Mouse (Mus musculus): ENCODE measurements around the gene Mxd1.

Gene Mxd1

GRCm38 (mm10) chr6:86668580-86669239, at the start of gene Mxd1:
Gene Mxd1, minus strand, starts transcription at chr6:86669161.
- no peak for DNase-seq

- DNase-seq, result no peak
These were observed 39.3 kb upstream of the Mxd1 start for GRCm38 (mm10) chr6:86708072-86708774.

DNA sequence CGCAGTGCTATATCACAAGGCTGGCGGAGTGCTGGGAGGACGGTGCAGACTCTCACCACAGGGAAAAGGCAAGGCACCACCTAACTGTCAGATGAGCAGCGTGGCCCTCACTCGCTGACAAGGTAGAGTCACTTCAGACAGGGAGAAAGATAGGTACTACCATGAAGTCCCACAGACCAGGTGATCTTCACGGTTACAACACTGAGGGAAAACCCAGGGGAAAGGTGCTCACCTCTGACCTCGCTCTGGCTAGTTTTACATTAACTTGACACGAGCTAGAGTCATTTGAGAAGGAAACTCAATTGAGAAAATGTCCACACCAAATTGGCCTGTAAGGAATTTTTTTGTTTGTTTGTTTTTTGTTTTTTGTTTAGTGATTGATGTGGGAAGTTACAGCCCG, 33.6 kb upstream of the Mxd1 start:
- DNase-seq, result no peak

- no peak for DNase-seq
These were observed 28.9 kb upstream of the Mxd1 start for GRCm38 (mm10) chr6:86697903-86698302.

DNA sequence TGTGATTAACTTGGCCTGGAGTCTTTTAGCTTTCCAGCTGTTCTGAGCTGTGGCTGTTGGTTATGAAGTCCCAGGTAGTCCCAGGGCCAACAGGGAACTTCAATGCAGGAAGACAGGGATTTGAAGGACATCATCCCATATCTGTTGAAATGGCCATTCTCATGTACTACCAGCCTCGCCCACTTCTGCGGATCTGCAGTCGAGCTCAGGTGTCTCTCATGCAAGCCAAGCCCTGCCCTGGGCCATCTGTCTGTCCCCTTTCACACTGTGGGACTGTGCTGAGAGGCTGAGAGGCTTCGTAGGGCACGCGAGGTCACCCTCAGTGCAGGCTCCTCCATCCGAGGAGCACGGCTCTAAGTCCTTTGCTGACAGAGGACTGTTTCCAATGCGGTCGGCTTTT, 27.3 kb upstream of the Mxd1 start:
- no peak for DNase-seq

GRCm38 (mm10) chr6:86694465-86694864, 25.5 kb upstream of the Mxd1 start:
- DNase-seq, result peak; percentile 56

- DNase-seq, result no peak
These were observed 20.7 kb upstream of the Mxd1 start for GRCm38 (mm10) chr6:86689671-86690070.

DNA sequence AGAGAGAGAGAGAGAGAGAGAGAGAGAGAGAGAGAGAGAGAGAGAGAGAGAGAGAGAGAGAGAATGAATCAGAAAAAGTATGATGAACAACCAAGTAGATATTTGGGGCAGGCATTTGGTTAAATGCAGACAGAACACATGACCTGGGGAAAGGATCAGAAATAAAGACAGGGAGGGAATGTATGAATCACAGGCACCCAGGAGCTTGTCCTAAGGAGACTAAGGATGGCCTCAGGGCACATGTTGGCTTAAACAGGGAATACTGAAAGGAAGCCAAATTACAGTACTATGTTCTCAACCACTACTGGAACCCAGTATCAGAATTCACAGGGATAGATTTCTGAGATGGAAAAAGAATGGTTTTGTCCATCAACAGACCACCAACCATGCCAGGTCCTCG, 18.0 kb upstream of the Mxd1 start:
- DNase-seq, result no peak

DNA sequence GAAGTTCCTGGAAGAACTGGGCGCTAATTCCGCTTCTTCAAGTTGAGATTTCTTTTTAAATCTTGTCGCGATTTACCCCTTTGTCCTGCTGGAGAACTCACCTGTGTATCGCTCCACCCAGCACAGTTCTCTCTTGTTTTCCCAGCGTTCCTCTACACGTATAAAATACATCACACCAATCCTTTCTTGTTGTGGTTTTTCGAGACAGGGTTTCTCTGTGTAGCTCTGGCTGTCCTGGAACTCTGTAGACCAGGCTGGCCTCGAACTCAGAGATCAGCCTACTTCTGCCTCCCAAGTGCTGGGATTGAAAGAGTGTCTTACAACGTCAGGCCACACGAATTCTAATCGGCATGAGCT, 15.7 kb upstream of the Mxd1 start:
- DNase-seq, result no peak

DNA sequence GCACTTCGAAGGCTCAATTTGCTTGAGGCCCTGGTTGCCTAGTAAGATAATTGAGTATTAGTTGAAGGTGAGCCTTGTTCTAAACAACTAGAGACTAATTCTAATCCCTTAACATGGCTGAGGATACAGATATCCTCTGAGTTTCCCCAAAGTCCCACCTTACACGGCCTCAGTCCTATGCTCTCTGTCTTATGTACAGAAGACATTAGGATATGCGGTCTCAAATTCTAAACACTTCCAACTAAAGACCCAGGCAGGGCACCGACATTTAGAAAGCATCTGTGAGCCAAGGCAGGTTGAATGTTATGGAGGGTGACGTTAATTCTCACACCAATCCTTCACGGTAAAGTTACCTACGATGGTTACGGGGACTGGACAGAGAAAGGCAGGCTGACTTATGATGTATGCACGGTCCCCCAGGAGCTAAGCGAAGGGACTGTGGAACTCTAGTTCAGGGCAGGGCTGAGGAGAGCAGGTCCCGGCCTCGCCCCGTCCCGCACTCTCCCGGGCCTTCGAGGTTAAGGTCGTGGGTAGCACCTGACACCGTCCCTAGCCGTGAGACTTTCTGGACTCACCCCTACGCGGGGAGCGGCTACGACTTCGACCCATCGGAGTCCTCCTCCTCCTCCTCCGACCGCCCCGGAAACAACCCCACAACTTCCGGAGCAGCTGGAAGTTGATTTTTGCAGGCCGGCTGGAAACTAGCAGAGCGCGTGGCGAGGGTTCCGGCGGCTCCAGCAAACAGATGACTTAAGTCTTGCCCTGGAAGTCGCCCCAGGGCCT, 15.1 kb upstream of the Mxd1 start, which contains the start of gene Snrnp27:
Snrnp27 (minus strand) TSS at position 651 of the 783 bp plus-strand sequence.
- peak; percentile 94 for DNase-seq

DNA sequence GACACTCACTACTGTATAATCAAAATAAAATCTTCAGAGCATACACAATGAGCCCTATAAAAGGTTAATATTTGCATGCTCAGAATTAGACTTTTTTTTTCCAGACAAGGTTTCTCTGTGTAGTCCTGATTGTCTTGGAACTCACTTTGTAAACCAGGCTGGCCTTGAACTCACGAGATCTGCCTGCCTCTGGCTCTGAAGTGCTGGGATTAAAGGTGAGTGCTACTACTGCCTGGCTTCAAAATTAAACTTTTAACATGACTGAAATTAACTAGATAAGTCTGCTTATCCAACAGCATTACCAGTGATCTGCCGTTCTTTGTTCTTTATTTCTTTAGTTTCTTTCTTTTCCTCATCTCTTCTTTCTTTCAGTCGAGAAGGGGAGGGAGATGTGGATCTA, 12.3 kb upstream of the Mxd1 start:
- no peak for DNase-seq

DNA sequence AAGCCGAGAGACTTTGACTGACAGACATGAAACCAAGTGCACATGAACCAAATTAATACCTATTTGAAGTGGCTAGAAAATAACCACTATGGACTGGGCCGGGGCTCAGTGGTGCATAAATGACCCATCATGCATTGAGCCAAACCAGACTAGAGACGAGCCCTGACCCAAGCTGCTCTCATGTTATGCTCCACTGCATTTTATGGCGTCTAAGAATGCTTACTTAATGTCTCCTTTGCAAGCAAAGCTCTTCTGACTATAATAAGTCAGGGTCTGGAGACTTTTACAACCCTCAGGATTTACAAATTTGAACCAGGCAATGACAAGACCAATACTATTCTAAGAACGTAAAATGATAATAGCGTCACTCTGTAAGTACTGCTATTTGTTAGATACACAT, 9.4 kb upstream of the Mxd1 start:
- DNase-seq, result peak; percentile 70

GRCm38 (mm10) chr6:86670873-86671272, 1.9 kb upstream of the Mxd1 start:
- peak; percentile 79 for DNase-seq

DNA sequence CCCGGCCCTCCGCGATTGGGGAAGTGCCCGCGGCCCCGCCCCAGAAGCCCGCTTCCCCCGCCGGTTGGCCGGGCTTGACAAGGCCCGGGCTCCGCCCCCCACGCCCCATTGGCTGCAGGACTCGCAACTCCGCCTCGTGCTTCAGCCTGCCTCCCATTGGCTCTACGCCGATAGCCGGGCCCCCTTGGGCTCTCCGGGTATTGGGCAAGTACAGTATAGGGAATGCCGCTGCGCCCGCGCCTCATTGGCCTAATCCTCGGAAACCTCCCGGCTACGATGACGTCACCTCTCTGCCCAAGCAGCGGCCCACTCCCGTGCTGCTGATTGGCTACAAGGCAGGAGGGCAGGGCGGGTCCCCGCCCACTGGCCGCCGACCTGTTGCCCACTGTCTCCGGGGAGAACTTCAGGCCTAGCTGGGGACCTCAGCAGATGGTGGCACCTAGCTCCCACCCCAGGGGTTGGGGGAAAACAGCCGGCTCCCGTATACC, 323 bp upstream of the Mxd1 start:
- DNase-seq, result peak; percentile 100

GRCm38 (mm10) chr6:86667061-86667460, 1.9 kb downstream of the Mxd1 start:
- DNase-seq, result no peak

DNA sequence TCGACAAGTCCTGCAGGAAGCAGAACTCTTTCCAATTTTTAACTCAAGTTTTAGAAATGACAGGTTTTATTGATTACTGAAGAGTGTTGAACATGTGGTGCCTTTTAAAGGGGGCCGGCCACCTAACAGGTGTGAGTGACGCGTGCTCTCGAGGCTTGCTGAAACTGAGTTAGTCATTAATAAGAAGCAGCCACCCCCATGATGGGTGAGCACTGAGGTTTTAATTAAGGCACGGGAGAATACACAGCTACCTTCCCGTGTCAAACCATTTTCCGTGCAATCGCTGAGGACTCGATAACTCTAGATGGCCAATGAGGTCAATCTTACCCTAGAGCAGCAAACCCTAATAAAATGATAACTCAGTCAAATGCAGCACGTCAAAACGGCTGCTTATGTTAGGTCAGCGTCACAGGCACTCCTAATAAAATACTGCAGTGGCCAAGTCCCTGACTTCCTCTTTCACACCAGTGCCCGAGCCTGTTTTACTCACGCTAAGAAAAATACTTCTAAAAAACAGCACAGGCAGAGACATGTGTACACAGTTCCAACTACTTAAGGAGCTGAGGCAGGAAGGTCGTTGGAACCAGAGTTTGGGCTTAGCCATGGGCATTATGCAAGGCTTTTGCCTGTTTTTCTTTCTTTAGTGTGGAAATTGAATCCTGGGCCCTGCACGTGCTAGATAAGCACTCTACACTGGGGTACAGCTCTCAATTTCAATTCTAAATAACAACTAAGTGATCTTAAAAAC, 3.2 kb downstream of the Mxd1 start:
- peak; percentile 23 for DNase-seq

GRCm38 (mm10) chr6:86665076-86665475, 3.9 kb downstream of the Mxd1 start:
- DNase-seq, result no peak

- DNase-seq, result no peak
These were observed 8.6 kb downstream of the Mxd1 start for GRCm38 (mm10) chr6:86660161-86660877.

- no peak for DNase-seq
These were observed 10.5 kb downstream of the Mxd1 start for GRCm38 (mm10) chr6:86658501-86658900.

DNA sequence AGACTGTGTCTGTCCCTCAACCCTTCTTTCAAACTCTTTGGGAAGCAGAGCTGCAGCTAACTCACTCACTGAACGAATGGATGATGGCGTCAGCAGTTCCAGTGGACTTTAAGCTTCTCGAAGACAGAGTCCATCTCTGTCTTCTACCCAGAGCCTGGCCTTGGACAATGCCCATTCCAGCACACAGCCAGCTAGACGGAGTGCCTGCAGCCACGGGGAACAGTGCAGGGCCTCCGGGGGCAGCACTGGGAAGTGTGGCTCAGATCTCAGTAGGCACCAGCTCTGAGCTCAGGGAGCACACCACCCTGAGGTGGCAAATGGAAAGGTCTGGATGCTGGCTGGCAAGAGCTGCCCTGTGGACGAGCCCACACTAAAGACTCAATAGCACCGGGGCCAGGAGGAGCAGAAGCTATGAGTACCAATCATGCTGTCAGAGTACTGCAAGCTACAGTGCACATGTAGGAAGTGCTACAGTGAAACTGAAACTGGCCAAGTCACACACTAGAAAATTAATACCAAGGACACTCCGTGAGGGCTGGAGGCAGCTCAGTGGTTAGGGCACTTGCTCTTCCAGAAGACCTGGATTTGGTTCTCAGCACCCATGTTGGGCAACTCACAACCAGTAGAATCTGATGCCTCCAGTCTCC, 14.6 kb downstream of the Mxd1 start:
- no peak for DNase-seq

DNA sequence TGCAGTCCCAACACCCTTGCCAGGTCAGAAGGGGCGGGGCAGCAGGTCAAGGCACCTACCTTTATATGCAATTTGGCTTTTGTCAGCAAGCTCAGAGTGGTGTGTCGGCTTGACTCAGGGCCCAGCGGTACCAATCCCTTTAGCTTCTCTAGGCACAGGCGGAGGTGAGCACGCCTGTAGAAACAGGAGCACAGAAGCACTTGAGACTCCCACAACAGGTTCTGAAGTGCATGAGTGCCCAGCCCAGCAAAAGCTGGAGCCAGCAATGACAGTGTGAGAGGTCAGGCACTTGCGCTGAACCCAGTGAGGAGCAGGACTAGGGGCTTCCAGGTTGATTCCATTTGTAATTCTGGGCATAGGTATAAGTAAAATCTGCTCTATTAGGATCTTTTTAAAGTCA, 15.9 kb downstream of the Mxd1 start:
- no peak for DNase-seq

DNA sequence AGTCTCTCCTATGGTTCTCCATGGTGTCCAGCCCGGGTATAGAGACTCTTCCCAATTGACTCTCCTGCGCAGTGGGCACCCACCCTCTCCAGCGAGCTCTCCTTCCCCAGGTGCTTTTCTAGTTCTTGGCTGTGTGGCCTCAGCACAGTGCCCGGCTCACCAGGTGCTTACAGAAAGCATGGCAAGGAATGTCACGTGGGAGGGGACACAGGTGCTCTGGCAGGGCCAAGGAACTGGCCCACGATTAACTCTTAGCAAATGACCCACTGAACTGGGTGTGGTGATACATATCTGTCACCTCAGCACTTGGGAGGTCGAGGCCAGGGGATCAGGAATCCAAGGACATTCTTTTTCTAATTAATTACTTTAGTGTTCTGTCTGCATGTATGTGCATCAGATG, 22.8 kb downstream of the Mxd1 start:
- no peak for DNase-seq

Data from kidney, postnatal 14 days (tissue).